Mouse (Mus musculus) midbrain, embryonic 10.5 days (tissue): ENCODE measurements around the gene Trim37. TPM values are rescaled to one million over a fixed set of nuclear protein-coding genes. Genes with fewer than 3 reads are reported as not detected.

Experiments
- DNase-seq: peaks from one replicate; pipeline ENCODE4 v3.0.0-alpha.2; 2017; ENCODE audit warnings: low spot score
- H3K27ac ChIP-seq: fragments of 300-500 bp; sonication (generic); replicated peaks from 2 replicates; pipeline ENCODE4 v1.5.1; 2016; ENCODE audit warnings: mild to moderate bottlenecking
- H3K27me3 ChIP-seq: fragments of 300-500 bp; sonication (generic); 2 replicates; pipeline ENCODE4 v1.6.1; 2016; ENCODE audit warnings: low read depth, mild to moderate bottlenecking; ENCODE audit not compliant: poor library complexity, severe bottlenecking
- H3K36me3 ChIP-seq: fragments of 300-500 bp; sonication (generic); 2 replicates; pipeline ENCODE4 v1.6.1; 2016; ENCODE audit warnings: mild to moderate bottlenecking, moderate library complexity
- H3K4me1 ChIP-seq: fragments of 300-500 bp; sonication (generic); 2 replicates; pipeline ENCODE4 v1.6.1; 2016
- H3K4me3 ChIP-seq: fragments of 300-500 bp; sonication (generic); 2 replicates; pipeline ENCODE4 v1.5.1; 2016; ENCODE audit warnings: mild to moderate bottlenecking, moderate library complexity
- H3K9me3 ChIP-seq: fragments of 300-500 bp; sonication (generic); replicated peaks from 2 replicates; pipeline ENCODE4 v1.6.1; 2016; ENCODE audit warnings: mild to moderate bottlenecking
- WGBS: fragments of 180-500 bp; shearing (Covaris S2); methylation state at CpG from one replicate; pipeline ENCODE4 v1.1.7; 2016; 5-methylcytosine and 5-hydroxymethylcytosine counted together
- polyA plus RNA-seq: library from polyadenylated mRNA; unstranded; fragments of >200 nt; fragmentation: Nextera tagmentation; extraction: Ambion mirVana; gene quantifications from 2 replicates; pipeline ENCODE4 v1.2.1, GENCODE M21; 2016

The Trim37 gene
- polyA plus RNA-seq, 1 experiment from 2014 or later, result 74.4 TPM

- peaks cover 26% of the 10 kb centered on the region for H3K4me1 ChIP-seq
- peak overlapping the region; percentile 95 for H3K27ac ChIP-seq
- no peak for DNase-seq
- H3K36me3 ChIP-seq, result peaks cover 60% of the 10 kb centered on the region
- H3K4me3 ChIP-seq, result peak overlapping the region; percentile 92
- H3K9me3 ChIP-seq, result no peaks in the 10 kb centered on the region
- WGBS, result 2% methylated on average over 12 of the region's 12 CpGs
- no peaks in the 10 kb centered on the region for H3K27me3 ChIP-seq
Observed at GRCm38 (mm10) chr11:87126281-87126823, 525 bp upstream of the Trim37 start.

- Histone ChIP-seq H3K9me3 (no peaks in the 10 kb centered on the region), H3K27me3 (no peaks in the 10 kb centered on the region), H3K36me3 (peaks cover 89% of the 10 kb centered on the region), H3K4me1 (no peaks in the 10 kb centered on the region), H3K4me3 (no peak overlapping the region), H3K27ac (no peak overlapping the region)
- WGBS, result 91% methylated on average over 4 of the region's 4 CpGs
- no peak for DNase-seq
Observed at GRCm38 (mm10) chr11:87136233-87136632, 9.4 kb downstream of the Trim37 start.

DNA sequence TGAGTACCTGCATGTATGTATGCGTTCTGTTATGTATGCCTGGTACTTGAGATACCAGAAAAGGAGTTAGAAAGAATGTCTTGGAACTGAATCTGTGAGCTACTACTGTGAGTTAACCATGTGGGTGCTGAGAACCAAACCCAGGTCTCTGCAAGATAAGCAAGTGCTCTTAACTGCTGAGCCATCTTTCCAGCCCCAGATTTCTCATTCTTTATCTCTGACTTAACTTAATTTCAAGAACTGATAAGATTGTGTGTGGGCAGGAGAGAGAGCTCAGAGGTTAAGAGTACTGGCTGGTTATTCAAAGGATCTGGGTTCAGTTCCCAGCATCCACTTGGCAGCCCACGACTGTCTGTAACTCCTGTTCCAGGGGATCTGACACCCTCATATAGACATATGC is 31.1 kb downstream of the Trim37 start:
- no peak overlapping the region for H3K4me3 ChIP-seq
- WGBS, result 94% methylated on average over 2 of the region's 2 CpGs
- no peak overlapping the region for H3K27ac ChIP-seq
- H3K9me3 ChIP-seq, result no peaks in the 10 kb centered on the region
- DNase-seq, result no peak
- H3K36me3 ChIP-seq, result peaks cover 89% of the 10 kb centered on the region
- no peaks in the 10 kb centered on the region for H3K4me1 ChIP-seq
- no peaks in the 10 kb centered on the region for H3K27me3 ChIP-seq

- 95% methylated on average over 4 of the region's 4 CpGs for WGBS
- H3K27me3 ChIP-seq, result no peaks in the 10 kb centered on the region
- no peak overlapping the region for H3K27ac ChIP-seq
- no peaks in the 10 kb centered on the region for H3K9me3 ChIP-seq
- no peak for DNase-seq
- H3K4me1 ChIP-seq, result no peaks in the 10 kb centered on the region
- no peak overlapping the region for H3K4me3 ChIP-seq
- peaks cover 92% of the 10 kb centered on the region for H3K36me3 ChIP-seq
Observed at GRCm38 (mm10) chr11:87162687-87163086, 35.8 kb downstream of the Trim37 start.

DNA sequence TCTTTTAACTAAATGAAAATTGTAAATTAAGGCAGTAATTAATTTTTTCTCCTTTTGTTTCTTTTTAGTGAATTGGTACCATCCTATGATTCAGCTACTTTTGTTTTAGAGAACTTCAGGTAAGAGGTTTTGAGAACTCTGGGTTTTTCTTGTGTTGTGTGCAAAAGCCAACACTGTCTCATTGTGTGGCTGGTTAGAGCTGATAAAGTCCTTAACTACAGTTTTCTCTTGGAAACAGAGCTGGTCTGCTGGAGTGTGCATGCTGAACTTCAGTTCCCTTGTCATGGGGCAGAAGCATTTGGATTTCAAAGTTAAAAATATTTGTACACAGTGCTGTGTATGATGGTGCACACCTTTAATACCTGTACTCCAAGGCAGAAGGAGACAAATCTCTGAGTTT is 36.9 kb downstream of the Trim37 start:
- no peaks in the 10 kb centered on the region for H3K27me3 ChIP-seq
- no peaks in the 10 kb centered on the region for H3K4me1 ChIP-seq
- H3K9me3 ChIP-seq, result no peaks in the 10 kb centered on the region
- H3K36me3 ChIP-seq, result peaks cover 96% of the 10 kb centered on the region
- H3K4me3 ChIP-seq, result no peak overlapping the region
- DNase-seq, result no peak
- H3K27ac ChIP-seq, result no peak overlapping the region

- no peak overlapping the region for H3K27ac ChIP-seq
- no peaks in the 10 kb centered on the region for H3K27me3 ChIP-seq
- no peak for DNase-seq
- peaks cover 81% of the 10 kb centered on the region for H3K36me3 ChIP-seq
- WGBS, result 92% methylated on average over 5 of the region's 5 CpGs
- no peak overlapping the region for H3K4me3 ChIP-seq
- H3K4me1 ChIP-seq, result no peaks in the 10 kb centered on the region
- H3K9me3 ChIP-seq, result no peaks in the 10 kb centered on the region
Observed at GRCm38 (mm10) chr11:87173625-87174024, 46.7 kb downstream of the Trim37 start.

DNA sequence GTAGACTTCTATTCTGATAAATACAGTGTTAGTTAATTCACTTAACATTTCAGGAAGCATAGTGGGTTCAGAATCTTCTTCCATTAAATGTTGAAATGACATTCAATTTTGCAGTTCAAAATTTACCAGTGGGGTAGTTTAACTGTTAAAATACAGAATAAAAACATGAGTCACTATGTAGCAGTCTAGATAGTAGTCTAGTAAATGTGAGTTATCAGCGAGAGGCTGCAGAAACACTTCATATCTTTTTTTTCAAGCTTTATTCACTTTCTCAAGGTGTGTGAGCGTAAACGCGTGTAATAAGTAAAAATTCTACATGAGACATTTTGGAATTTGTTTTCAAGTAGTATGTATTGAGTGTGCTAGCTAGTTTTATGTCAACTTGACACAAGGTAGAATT is 48.2 kb downstream of the Trim37 start:
- peaks cover 82% of the 10 kb centered on the region for H3K36me3 ChIP-seq
- 98% methylated on average over 4 of the region's 4 CpGs for WGBS
- H3K9me3 ChIP-seq, result no peaks in the 10 kb centered on the region

DNA sequence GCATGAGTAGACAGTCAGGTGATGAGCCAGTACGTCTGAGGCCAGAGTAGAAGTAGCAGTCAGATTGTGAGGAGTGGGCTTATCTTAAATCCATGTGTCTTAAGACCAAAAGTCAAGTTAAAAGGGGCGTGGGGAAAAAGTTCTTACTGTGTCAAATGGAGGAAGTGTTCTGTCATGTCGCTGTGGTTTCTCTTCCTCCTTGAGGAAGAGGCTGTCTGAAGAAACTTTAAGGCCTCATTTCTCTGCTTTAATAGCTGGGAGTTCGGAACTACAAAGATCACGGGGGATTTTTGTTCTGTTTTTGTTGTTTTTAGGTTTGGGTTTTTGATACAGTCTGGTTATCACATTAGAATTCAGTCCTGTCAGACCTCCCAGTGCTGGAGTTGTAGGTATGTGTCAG is 85.4 kb downstream of the Trim37 start:
- Histone ChIP-seq H3K27ac (no peak overlapping the region), H3K4me1 (no peaks in the 10 kb centered on the region), H3K4me3 (no peak overlapping the region), H3K27me3 (no peaks in the 10 kb centered on the region), H3K36me3 (peaks cover 83% of the 10 kb centered on the region), H3K9me3 (no peaks in the 10 kb centered on the region)
- DNase-seq, result no peak
- 85% methylated on average over 5 of the region's 5 CpGs for WGBS

More for the DNA sequence above, 48.2 kb downstream of the Trim37 start:
- no peaks in the 10 kb centered on the region for H3K27me3 ChIP-seq
- H3K4me1 ChIP-seq, result no peaks in the 10 kb centered on the region
- H3K27ac ChIP-seq, result no peak overlapping the region
- no peak for DNase-seq
- no peak overlapping the region for H3K4me3 ChIP-seq

GRCm38 (mm10) chr11:87222686-87223085 is 95.8 kb downstream of the Trim37 start:
- Histone ChIP-seq H3K27me3 (no peaks in the 10 kb centered on the region), H3K36me3 (peaks cover 87% of the 10 kb centered on the region), H3K4me3 (no peak overlapping the region), H3K27ac (no peak overlapping the region), H3K4me1 (no peaks in the 10 kb centered on the region), H3K9me3 (no peaks in the 10 kb centered on the region)
- 85% methylated on average over 3 of the region's 3 CpGs for WGBS
- no peak for DNase-seq

DNA sequence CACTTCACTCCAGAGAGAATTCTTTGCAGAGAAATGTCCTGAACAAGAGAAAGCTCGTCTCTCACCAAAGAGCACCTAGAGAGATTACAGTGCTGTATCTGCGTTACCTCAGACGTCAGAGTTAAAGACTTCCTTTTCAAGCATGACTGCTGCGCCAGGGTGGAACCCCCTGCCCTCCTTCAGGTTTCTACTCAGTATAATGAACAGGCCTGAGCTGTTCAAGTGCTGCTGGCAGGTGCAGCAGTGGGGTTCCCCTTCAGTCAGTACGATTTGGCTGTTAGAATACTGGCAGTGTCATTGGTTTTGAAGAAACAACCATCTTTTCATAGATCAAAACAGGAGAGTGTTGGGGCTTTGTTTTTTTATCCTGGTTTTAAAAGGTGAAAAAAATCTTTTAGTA is 100.2 kb downstream of the Trim37 start:
- H3K4me1 ChIP-seq, result no peaks in the 10 kb centered on the region
- no peaks in the 10 kb centered on the region for H3K9me3 ChIP-seq
- peaks cover 76% of the 10 kb centered on the region for H3K36me3 ChIP-seq
- WGBS, result 86% methylated on average over 5 of the region's 5 CpGs
- no peak for DNase-seq
- no peak overlapping the region for H3K27ac ChIP-seq
- no peak overlapping the region for H3K4me3 ChIP-seq
- no peaks in the 10 kb centered on the region for H3K27me3 ChIP-seq

DNA sequence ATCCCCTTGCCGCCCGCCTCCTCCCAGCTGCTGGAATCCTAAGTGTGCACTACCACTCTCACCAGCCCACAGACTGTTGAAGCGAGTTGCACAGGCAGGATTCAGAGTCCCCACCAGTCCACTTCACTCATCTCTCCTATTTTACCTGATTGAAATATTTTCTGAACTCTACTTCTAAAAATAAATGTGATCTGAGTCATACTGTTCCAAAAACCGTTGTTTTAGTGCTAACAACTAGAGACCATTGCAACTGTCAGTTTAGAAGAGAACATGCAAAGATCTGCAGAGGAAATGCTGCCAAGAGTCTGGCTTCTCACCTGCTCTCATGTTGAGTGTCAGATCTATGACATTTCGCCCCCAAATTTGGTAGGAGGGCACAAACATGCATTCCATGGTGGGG is 106.5 kb downstream of the Trim37 start:
- H3K36me3 ChIP-seq, result peaks cover 64% of the 10 kb centered on the region
- WGBS, result 91% methylated on average over 5 of the region's 5 CpGs

DNA sequence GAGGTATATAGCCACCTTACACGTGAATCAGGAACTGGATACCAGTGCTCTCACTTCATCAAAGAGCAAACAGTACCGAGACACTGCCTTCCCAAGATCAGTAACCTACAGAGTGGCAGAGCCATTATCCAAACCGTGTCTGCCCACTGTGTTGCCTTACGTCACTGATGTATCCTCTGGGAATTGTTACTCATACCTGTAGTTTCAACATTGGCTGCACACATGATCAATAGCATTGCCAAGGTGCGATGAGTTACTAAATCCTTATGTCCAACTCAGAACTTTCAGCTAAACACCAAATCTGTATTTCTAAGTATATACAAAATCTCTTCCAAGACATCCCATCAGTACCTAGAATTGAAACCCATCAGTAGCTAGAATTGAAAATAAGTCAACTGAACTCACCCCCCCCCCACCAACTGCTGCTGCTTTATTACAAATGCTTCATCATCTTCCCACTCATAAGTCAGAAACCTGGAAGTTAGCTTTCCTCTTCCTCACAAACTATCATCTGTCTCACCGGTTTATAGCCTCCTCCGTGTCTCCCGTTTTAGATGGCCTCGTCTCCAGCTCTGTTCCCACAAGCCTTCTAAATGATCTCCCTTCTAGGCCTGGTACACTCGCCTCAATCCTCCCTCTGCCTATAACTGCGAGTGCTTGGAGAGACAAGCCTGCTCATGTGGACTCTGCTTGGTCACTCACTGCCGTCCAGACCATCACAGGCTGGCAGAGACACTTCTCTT is 108.0 kb downstream of the Trim37 start:
- Histone ChIP-seq H3K27me3 (no peaks in the 10 kb centered on the region), H3K4me3 (no peak overlapping the region), H3K36me3 (peaks cover 64% of the 10 kb centered on the region), H3K27ac (no peak overlapping the region), H3K4me1 (no peaks in the 10 kb centered on the region), H3K9me3 (no peaks in the 10 kb centered on the region)
- DNase-seq, result no peak
- WGBS, result 92% methylated on average over 12 of the region's 12 CpGs

More for the DNA sequence above, 106.5 kb downstream of the Trim37 start:
- DNase-seq, result no peak
- no peaks in the 10 kb centered on the region for H3K9me3 ChIP-seq
- no peaks in the 10 kb centered on the region for H3K27me3 ChIP-seq
- no peak overlapping the region for H3K27ac ChIP-seq
- no peak overlapping the region for H3K4me3 ChIP-seq
- H3K4me1 ChIP-seq, result no peaks in the 10 kb centered on the region

- Histone ChIP-seq H3K4me3 (no peak overlapping the region), H3K36me3 (peaks cover 69% of the 10 kb centered on the region), H3K4me1 (0 out of 2 replicates have a peak, but pooled peaks cover 3% of the 10 kb centered on the region), H3K27me3 (no peaks in the 10 kb centered on the region), H3K27ac (no peak overlapping the region), H3K9me3 (no peaks in the 10 kb centered on the region)
- 91% methylated on average over 5 of the region's 5 CpGs for WGBS
- DNase-seq, result no peak
Observed at GRCm38 (mm10) chr11:87235486-87235872, 108.6 kb downstream of the Trim37 start.
